Mouse (Mus musculus) testis, adult 2 months (tissue): ENCODE measurements around the gene Arhgap25.

Experiments used
- CTCF ChIP-seq: fragments of 200-500 bp; IDR thresholded peaks from 2 replicates; pipeline ENCODE4 v1.5.1; 2012; ENCODE audit warnings: low read depth, mild to moderate bottlenecking, inconsistent platforms, low read length, moderate library complexity; ENCODE audit not compliant: control insufficient read depth, insufficient read depth, insufficient replicate concordance
- POLR2A ChIP-seq: fragments of 200-500 bp; IDR thresholded peaks from 2 replicates; pipeline ENCODE4 v1.6.1; 2012; ENCODE audit warnings: low read depth, mild to moderate bottlenecking, inconsistent platforms, low read length, moderate library complexity; ENCODE audit not compliant: control insufficient read depth

DNA sequence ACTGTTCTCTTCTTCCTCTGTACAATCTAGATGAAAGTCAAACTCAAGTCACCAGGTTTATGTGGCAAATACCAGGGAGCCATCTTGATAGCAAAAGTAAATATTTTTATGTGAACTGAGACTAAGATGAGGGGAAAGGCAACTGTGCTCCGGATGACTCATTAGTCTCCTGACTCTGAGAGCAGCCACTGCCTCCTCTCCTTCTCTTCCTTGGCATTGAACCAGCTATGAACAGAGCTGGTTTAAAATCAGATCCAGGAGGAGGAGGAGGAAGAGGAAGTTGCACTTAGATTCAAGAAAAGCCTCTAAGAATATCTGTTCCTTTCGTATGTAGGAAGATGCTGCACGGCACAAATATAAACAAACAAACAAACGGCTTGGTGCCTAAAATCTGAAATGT lies 22.1 kb downstream of the Arhgap25 start:
- TF ChIP-seq CTCF, result no peak
- no peak for TF ChIP-seq POLR2A
